Mouse (Mus musculus): Measurements from ENCODE around the gene Arid5b.

Arid5b gene

GRCm38 (mm10) chr10:68097821-68098675, 180.5 kb downstream of the Arid5b start:
- Histone ChIP-seq H3K4me3 (replicated peaks; ENCODE audit: low read length) (peak overlapping the region; percentile 59), H3K4me1 (replicated peaks; ENCODE audit: low read depth, low read length) (peaks cover 94% of the 10 kb centered on the region), H3K36me3 (ENCODE audit: insufficient read depth, low read length) (peaks cover 99% of the 10 kb centered on the region), H3K9me3 (ENCODE audit: low read length) (no peaks in the 10 kb centered on the region), H3K27me3 (ENCODE audit: insufficient read depth, low read length) (peaks cover 5% of the 10 kb centered on the region; the same call in 1 of the 2 replicates)
- TF ChIP-seq CTCF (conservative IDR thresholded peaks at IDR 0.05; ENCODE audit: low read length) = no peak

- peaks cover 96% of the 10 kb centered on the region for H3K4me1 ChIP-seq (replicated peaks; ENCODE audit: low read depth, low read length)
- peak overlapping the region; percentile 59 for H3K4me3 ChIP-seq (replicated peaks; ENCODE audit: low read length)
- peaks cover 5% of the 10 kb centered on the region; the same call in 1 of the 2 replicates for H3K27me3 ChIP-seq (ENCODE audit: insufficient read depth, low read length)
- H3K36me3 ChIP-seq (ENCODE audit: insufficient read depth, low read length) = peaks cover 92% of the 10 kb centered on the region
- TF ChIP-seq CTCF (conservative IDR thresholded peaks at IDR 0.05; ENCODE audit: low read length) (no peak), NANOG (IDR thresholded peaks at IDR 0.05; ENCODE audit: borderline replicate concordance, low read length) (no peak), POU5F1 (IDR thresholded peaks at IDR 0.05; ENCODE audit: borderline replicate concordance, low read length) (no peak)
- H3K9me3 ChIP-seq (ENCODE audit: low read length) = no peaks in the 10 kb centered on the region
Measured at GRCm38 (mm10) chr10:68096395-68096794, 182.1 kb downstream of the Arid5b start.

DNA sequence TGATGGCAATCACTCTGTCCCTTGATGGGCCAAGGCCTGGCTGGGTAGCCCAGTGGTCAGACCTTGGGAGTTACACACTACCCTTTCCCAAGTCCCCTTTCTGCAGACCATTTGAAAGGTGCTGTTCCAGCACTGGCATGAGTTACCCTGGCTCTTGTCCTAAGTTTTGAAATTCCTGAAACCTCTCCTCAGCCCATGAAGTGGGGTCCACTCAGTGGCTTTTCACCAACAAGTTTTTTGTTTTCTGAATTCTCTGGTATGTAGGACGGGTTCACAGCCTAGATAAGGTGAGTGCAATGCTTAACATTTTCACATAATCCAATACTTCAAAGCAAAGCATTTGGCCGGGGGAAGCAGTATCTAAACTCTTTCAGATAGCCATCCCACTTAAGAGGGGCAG, 183.4 kb downstream of the Arid5b start:
- Histone ChIP-seq H3K4me1 (replicated peaks; ENCODE audit: low read depth, low read length) (peaks cover 94% of the 10 kb centered on the region), H3K27me3 (ENCODE audit: insufficient read depth, low read length) (peaks cover 5% of the 10 kb centered on the region; the same call in 1 of the 2 replicates), H3K4me3 (replicated peaks; ENCODE audit: low read length) (no peak overlapping the region), H3K9me3 (ENCODE audit: low read length) (no peaks in the 10 kb centered on the region), H3K36me3 (ENCODE audit: insufficient read depth, low read length) (peaks cover 79% of the 10 kb centered on the region)
- TF ChIP-seq NANOG (IDR thresholded peaks at IDR 0.05; ENCODE audit: borderline replicate concordance, low read length) (no peak), CTCF (conservative IDR thresholded peaks at IDR 0.05; ENCODE audit: low read length) (no peak), POU5F1 (IDR thresholded peaks at IDR 0.05; ENCODE audit: borderline replicate concordance, low read length) (no peak)

GRCm38 (mm10) chr10:68093496-68093895, 185.0 kb downstream of the Arid5b start:
- Histone ChIP-seq H3K36me3 (ENCODE audit: insufficient read depth, low read length) (peaks cover 63% of the 10 kb centered on the region), H3K27me3 (ENCODE audit: insufficient read depth, low read length) (peaks cover 5% of the 10 kb centered on the region; the same call in 1 of the 2 replicates), H3K9me3 (ENCODE audit: low read length) (no peaks in the 10 kb centered on the region), H3K4me3 (replicated peaks; ENCODE audit: low read length) (no peak overlapping the region), H3K4me1 (replicated peaks; ENCODE audit: low read depth, low read length) (peaks cover 87% of the 10 kb centered on the region)
- TF ChIP-seq NANOG (IDR thresholded peaks at IDR 0.05; ENCODE audit: borderline replicate concordance, low read length) = no peak
- no peak for TF ChIP-seq CTCF (conservative IDR thresholded peaks at IDR 0.05; ENCODE audit: low read length)
- TF ChIP-seq POU5F1 (IDR thresholded peaks at IDR 0.05; ENCODE audit: borderline replicate concordance, low read length) = no peak

- H3K9me3 ChIP-seq (ENCODE audit: low read length) = no peaks in the 10 kb centered on the region
- H3K4me1 ChIP-seq (replicated peaks; ENCODE audit: low read depth, low read length) = peaks cover 71% of the 10 kb centered on the region
- peaks cover 46% of the 10 kb centered on the region for H3K36me3 ChIP-seq (ENCODE audit: insufficient read depth, low read length)
- TF ChIP-seq CTCF (conservative IDR thresholded peaks at IDR 0.05; ENCODE audit: low read length) (no peak), NANOG (IDR thresholded peaks at IDR 0.05; ENCODE audit: borderline replicate concordance, low read length) (peak; percentile 28; the same call in 1 of the 2 replicates)
- H3K27me3 ChIP-seq (ENCODE audit: insufficient read depth, low read length) = no peaks in the 10 kb centered on the region
- peak overlapping the region; percentile 39; the same call in 1 of the 2 replicates for H3K4me3 ChIP-seq (replicated peaks; ENCODE audit: low read length)
Measured at GRCm38 (mm10) chr10:68091840-68092239, 186.7 kb downstream of the Arid5b start.

DNA sequence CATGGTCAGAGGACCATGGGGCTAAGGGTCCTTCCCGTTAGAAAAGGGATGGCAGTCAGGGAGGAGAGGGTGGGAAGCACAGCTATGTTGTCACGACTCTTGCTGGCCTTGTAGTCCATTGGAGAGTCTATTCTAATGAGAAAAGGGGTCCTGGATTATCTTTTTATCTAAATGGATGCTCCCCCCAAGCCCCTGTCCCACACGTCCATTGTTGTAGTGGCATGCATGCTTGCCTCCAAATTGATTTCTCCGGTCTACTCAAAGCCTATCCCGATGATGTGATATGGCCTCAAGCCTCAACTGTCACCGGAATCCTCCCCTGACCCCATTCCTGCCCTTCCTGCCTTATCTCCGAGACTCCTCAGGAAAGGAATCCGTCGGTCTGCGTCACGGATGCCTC, 187.5 kb downstream of the Arid5b start:
- Histone ChIP-seq H3K4me3 (replicated peaks; ENCODE audit: low read length) (no peak overlapping the region), H3K9me3 (ENCODE audit: low read length) (no peaks in the 10 kb centered on the region), H3K36me3 (ENCODE audit: insufficient read depth, low read length) (peaks cover 38% of the 10 kb centered on the region), H3K4me1 (replicated peaks; ENCODE audit: low read depth, low read length) (peaks cover 63% of the 10 kb centered on the region), H3K27me3 (ENCODE audit: insufficient read depth, low read length) (no peaks in the 10 kb centered on the region)
- TF ChIP-seq NANOG (IDR thresholded peaks at IDR 0.05; ENCODE audit: borderline replicate concordance, low read length) (no peak), CTCF (conservative IDR thresholded peaks at IDR 0.05; ENCODE audit: low read length) (no peak), POU5F1 (IDR thresholded peaks at IDR 0.05; ENCODE audit: borderline replicate concordance, low read length) (no peak)

GRCm38 (mm10) chr10:68090544-68090943, 188.0 kb downstream of the Arid5b start:
- Histone ChIP-seq H3K36me3 (ENCODE audit: insufficient read depth, low read length) (peaks cover 34% of the 10 kb centered on the region), H3K4me1 (replicated peaks; ENCODE audit: low read depth, low read length) (peaks cover 60% of the 10 kb centered on the region), H3K4me3 (replicated peaks; ENCODE audit: low read length) (no peak overlapping the region), H3K27me3 (ENCODE audit: insufficient read depth, low read length) (no peaks in the 10 kb centered on the region), H3K9me3 (ENCODE audit: low read length) (no peaks in the 10 kb centered on the region)
- TF ChIP-seq POU5F1 (IDR thresholded peaks at IDR 0.05; ENCODE audit: borderline replicate concordance, low read length) (no peak), NANOG (IDR thresholded peaks at IDR 0.05; ENCODE audit: borderline replicate concordance, low read length) (no peak)

DNA sequence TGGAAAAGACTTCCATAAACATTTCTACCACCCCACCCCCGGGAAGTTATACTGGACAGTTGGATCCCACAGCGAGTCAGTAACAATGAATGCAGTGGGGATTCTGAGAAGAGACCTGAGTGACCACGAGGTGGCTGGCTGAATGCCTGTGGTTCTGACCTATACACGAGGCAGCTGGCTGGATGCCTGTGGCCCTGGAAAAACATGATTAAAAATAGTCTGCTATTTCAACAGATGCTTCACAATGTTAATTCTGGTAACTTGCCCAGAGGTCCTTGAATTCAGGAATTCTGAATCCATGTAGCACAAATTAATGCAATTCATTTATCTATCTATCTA, 188.4 kb downstream of the Arid5b start:
- no peak for TF ChIP-seq CTCF (conservative IDR thresholded peaks at IDR 0.05; ENCODE audit: low read length)
- no peak for TF ChIP-seq NANOG (IDR thresholded peaks at IDR 0.05; ENCODE audit: borderline replicate concordance, low read length)
- no peak for TF ChIP-seq POU5F1 (IDR thresholded peaks at IDR 0.05; ENCODE audit: borderline replicate concordance, low read length)
- no peaks in the 10 kb centered on the region for H3K27me3 ChIP-seq (ENCODE audit: insufficient read depth, low read length)
- H3K4me1 ChIP-seq (replicated peaks; ENCODE audit: low read depth, low read length) = peaks cover 57% of the 10 kb centered on the region
- peaks cover 31% of the 10 kb centered on the region for H3K36me3 ChIP-seq (ENCODE audit: insufficient read depth, low read length)
- no peaks in the 10 kb centered on the region for H3K9me3 ChIP-seq (ENCODE audit: low read length)
- H3K4me3 ChIP-seq (replicated peaks; ENCODE audit: low read length) = no peak overlapping the region

All from E14TG2a.4 (cell line).